Mouse (Mus musculus) heart, postnatal 14 days (tissue): ENCODE measurements around the gene Ang. TPM values are rescaled to one million over a fixed set of nuclear protein-coding genes. Genes with fewer than 3 reads are reported as not detected.

Experiments used
- DNase-seq, 2 experiments: peaks; one replicate each; pipeline ENCODE4 v3.0.0; 2021 to 2022
- intact Hi-C: fragments of 180-260 bp; cut with DNase I; formaldehyde crosslinking; loops from one replicate; pipeline ENCODE4 v1.15.1; 2025
- total RNA-seq, 2 experiments: library from RNA; stranded (reverse); gene quantifications; 2 replicates each; pipeline ENCODE4 v1.2.3; 2021

The Ang gene
- total RNA-seq, 2 experiments from 2014 or later = 5.8 to 6.5 TPM

DNA sequence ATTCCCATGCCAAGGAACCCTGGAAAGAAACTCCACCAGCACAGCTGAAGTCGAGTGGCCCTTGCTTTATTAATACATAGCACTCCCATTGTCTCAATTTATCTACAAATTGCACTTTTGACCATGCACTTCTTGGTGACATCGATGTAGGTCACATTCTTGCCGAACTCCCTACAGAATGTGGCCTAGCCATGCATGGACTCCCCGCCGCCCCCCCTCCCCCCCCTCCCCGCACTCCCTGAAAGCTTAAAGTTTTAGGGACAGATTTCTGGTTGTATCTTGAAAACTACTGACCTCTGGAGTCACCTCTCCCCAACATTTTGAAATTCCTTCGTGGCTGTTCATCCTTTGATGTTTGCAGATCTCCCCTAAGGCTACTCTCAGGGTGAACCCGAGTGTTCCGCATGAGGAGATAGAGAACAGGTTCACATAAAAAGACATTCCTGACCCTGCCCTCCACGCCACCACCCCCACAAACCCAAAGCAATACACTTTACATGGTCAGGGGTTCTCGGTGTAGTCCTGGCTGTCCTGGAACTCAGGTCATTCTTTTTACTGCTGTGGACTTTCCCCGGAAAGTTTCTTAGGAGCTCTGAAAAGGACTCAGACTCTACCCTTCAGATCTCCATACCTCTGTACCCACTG, 23.1 kb downstream of the Ang start, which contains the start of gene Eddm3b:
Eddm3b (plus strand) TSS at position 511 of the 645 bp plus-strand sequence.
- no peak for DNase-seq
- intact Hi-C loops = no loop called here

- intact Hi-C loops = no loop called here
- DNase-seq = no peak
Observed at GRCm38 (mm10) chr14:51125684-51126083, 34.7 kb downstream of the Ang start.

DNA sequence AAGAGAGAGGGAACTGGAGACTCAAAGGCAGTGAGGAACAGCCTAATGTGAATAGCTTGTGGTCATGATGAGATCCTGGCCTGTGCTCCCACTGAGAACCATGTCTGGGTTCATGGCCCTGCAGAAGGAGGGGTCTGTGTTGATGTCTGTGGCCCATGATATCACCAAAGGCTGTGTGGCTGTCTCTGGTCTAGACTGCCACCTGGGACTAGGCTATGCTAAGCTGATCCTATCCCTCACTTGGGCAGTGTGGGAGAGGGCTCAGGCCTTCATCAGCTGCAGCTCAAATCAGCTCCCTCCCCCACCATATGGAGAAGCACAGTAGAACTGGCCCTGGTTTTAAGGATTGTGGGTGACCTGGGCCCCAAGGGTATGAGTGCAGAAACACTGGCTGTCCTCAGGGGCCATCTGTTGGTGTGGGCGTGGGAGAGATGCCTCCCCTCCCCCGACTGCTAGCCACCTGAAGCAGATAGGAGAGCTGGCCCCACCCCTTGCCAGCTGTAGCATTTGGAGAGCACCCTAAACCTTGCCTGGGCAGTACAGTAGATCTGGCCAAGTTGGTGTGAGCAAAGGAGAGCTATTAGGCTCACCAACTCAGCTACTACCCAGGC, 36.8 kb downstream of the Ang start:
- intact Hi-C loops = no loop called here
- no peak for DNase-seq

GRCm38 (mm10) chr14:51128775-51129623, 38.0 kb downstream of the Ang start:
- DNase-seq = no peak
- intact Hi-C loops = no loop called here

DNA sequence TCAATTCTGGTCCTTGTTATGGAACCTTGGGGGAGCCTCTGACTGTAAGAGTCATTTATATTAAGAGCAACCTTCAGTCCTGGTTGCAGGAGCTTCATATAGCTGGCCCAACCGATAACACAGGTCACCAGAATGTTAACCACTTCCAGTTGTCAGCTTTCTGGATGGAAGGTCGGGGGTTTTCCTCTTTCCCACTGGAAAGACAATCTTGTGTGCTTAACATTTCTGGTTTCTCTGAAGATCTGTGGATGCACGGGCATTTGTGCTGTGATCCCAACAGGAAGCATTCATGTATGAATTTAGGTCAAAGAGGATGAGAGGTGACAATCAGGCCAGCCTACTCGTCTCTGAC, 38.6 kb downstream of the Ang start:
- DNase-seq = no peak
- intact Hi-C loops = no loop called here

DNA sequence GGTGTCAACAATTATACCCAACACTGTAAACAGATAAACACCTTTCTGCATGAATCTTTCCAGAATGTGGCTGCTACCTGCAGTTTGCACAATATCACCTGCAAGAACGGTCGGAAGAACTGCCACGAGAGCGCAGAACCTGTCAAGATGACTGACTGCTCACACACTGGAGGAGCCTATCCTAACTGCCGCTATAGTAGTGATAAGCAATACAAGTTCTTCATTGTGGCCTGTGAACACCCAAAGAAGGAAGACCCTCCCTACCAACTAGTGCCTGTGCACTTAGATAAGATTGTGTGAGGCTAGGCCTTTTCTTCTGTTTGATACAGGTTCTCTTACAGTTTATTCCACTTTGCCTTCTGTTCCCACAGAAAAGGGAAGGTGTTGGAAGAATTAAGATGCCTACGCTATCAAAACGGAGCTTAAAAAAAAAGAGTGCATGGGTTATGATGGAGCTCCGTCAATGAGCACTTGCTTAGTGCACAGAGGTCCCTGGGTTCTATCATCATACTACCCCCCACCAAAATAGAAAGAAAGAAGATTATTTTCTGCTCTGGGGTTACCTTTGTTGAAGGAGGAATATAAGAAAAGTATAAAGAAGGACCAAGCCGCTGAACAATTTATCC, 39.5 kb downstream of the Ang start:
- DNase-seq = no peak
- intact Hi-C loops = no loop called here

DNA sequence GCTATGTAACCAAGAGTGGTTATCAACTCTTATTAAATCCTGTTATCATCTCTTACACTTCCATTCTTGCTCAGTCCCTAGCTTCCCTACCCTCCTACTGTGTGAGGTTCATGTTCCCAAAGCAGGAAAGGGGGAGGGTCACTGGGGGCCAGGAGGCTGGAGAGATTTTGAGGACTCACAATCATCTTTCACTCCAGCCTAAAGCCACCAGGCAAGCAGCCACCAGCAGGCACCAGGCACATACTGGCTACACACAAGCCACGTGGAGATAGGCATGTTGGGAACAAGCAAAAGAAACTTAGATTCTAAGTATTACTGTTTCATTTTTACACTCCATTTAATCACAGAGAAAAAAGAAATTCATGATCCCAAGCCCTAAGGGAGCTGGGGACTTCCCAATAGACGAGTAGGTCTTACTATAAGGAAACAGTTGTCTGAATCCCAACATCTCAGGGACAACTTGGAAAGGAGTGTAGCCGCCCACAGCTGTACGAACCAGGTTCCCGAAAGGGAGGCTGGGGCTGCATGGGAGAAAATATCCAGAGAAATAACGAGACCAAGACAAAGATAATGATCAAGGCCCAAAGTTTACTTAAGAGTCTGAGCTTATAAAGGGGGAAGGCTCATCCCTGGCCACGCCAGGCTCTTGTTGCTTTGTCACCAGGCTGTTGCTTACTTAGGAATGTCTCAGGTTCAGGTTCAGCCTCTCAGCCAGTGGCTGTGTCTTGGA, 40.3 kb downstream of the Ang start:
- no peak for DNase-seq
- intact Hi-C loops = no loop called here

- intact Hi-C loops = no loop called here
- DNase-seq = no peak
Observed at GRCm38 (mm10) chr14:51132372-51132771, 41.4 kb downstream of the Ang start.

DNA sequence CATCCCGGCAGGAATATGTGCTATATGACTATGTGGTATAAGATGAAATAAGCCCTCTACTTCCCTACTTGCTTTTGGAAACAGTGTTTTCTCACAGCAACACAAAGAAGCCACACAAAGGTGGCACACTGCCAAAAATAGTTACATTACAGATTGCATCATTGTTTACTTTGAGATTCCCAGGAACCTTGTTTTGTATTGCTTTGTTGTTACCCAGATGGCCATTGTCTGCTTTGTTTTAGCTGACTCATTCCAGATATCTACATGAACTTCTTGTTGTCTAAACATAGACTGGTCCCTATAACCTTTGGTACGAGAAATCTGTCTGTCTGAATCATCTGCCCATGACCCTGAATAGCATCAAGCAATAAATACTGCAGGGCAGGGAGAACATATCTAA, 49.4 kb downstream of the Ang start:
- DNase-seq = no peak
- intact Hi-C loops = no loop called here

- intact Hi-C loops = no loop called here
- DNase-seq = no peak
Observed at GRCm38 (mm10) chr14:51142119-51142518, 51.2 kb downstream of the Ang start.

DNA sequence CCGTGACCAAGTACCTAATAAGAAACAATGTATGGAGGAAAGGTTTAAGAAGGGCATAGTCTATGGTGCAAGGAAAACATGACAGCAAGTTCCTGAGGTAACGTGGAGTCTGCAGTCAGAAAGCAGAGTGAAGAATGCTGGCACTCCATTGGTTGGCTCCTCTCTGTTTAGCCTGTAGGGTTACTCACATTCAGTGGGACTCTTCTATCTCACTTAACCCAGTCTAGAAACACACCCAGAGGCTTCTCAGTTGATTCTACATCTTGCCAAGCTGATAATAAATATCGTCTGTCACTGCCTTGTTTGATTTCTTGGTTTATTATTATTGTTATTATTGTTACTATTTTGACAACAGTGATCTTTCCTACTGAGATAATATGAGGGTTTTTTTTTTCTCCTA, 51.6 kb downstream of the Ang start:
- DNase-seq = no peak
- intact Hi-C loops = no loop called here

DNA sequence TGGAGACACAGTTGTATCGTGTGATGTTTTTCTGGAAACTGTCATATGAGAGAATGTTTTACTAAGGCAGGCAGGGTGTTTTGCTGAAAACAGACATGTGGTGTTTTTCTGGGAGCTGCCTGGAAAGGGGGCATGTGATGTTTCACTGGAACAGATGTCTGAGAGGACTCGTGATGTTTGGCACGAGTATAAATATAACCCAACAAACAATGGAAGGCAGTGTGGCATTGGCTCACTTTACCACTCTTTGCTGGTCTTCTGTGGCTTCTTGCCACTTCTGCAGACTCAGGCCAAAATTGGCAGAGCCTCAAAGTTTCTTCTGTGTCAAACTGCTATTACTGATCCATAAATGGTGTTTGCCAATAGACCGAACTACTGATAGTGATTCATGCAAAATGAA, 52.3 kb downstream of the Ang start:
- intact Hi-C loops = no loop called here
- DNase-seq = no peak

DNA sequence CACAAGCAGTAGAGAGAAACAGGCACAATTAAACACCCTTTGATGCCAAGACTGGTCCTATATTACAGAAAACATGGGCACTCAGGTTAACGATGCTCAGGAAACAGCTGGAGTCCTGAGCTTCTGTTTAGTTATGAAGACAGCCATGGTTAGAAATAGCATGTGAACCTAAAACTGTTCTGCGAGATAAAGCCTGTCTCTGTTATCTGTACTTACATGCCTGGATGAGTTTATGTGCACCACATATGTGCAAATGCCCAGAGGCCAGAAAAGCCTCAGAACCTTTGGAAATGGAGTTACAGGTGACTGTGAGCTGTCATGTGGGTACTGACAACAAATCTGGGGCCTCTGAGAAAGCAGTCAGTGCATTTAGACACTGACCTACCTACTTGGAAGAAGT, 53.0 kb downstream of the Ang start:
- DNase-seq = no peak
- intact Hi-C loops = no loop called here

GRCm38 (mm10) chr14:51144451-51144850, 53.5 kb downstream of the Ang start:
- no peak for DNase-seq
- intact Hi-C loops = no loop called here

- intact Hi-C loops = no loop called here
- DNase-seq = no peak
Observed at GRCm38 (mm10) chr14:51145521-51145920, 54.6 kb downstream of the Ang start.

GRCm38 (mm10) chr14:51146685-51147084, 55.7 kb downstream of the Ang start, which contains the start of gene Rnase1:
Rnase1 (minus strand) TSS chr14:51146785.
- no peak for DNase-seq
- intact Hi-C loops = no loop called here

DNA sequence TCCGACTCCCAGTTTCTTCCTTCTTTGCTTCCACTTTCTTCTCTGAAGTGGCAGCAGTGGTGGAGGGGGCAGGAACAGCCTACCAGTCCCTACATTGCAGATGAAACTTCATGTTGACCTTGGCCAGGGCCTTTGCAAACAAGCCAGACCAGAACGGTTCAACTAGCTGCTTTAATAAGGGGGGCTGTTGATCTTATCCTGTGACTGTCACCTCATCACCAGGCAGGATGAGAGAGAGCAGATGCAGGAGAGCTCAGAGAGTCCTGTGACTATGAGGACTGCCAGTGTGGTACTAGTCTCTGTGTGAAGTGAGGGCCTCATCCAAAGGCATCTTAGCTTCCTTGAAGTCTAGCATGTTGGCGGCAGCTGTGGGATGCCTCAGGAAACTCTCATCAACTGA, 57.1 kb downstream of the Ang start:
- intact Hi-C loops = no loop called here
- DNase-seq = no peak

DNA sequence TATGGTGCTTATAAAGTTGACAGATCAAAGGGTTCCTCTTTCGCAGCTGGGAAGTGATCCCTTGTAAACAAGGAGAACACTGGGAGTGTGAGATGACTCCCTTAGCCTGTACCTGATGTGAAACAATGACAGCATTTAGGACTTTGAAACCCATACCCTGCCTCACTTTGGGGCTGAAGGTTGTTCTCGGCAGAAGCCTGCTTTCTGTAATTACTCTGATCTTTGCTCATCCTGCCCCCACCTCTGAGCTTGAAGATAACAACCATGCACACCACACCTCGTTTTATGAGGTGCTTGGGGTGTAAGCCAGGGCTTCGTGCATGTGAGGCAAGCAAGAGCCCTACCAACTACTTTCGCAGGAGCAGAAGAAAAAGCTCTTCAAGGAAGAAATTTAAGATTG, 58.2 kb downstream of the Ang start:
- DNase-seq = no peak
- intact Hi-C loops = no loop called here

DNA sequence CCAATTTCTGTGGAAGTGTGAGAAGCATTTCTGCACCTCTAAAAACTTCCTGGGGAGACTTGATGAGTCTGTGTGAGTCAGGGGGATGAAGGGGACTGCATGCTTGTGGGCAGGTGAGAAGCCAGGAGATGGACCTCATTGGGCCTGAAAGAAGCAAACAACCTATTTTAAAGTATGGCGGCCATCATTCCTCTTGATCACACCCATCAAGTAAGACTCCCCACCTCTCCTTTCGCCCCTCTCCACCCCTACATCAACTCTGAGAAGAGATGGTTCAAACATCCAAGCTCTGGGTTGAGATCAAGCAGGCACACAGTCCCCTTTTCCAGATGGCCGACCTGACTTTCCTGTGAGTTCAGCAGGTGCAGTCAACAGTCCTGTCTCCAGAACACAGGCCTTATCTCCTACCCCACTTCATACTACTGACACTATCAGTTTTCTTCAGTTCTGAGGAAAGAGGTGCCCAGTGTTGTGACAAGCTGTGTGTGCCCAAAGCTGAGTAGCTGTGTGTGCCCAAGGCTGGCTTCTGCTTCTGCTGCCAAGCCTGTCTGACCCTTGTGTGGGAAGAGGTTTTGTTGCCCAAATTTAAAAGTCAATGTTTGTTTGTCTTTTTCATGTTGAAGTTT, 59.4 kb downstream of the Ang start:
- no peak for DNase-seq
- intact Hi-C loops = no loop called here
